Mouse (Mus musculus): ENCODE results near the gene Actn1. TPM values are rescaled to one million over a fixed set of nuclear protein-coding genes. Genes with fewer than 3 reads are reported as not detected.
A peak's percentile ranks its signal among the peaks of the same experiment; 100 is the strongest.
"Not testable (repeated sequence)": the region's sequence is repeated elsewhere in the genome, so short reads cannot be mapped to it uniquely, and the experiment has no call there.

Gene Actn1
- 100 to 1,000 TPM in 1 of 2 experiments, 10 to 100 TPM in 1; 91.0 to 103 TPM for total RNA-seq (2021)
- long read RNA-seq, experiment 1, transcript Actn1-202 (21 exons, 2,664 nt) = major isoform, 7 of 21 reads
- long read RNA-seq, experiment 1, partial matches to known transcripts = 2 of 21 reads
- long read RNA-seq, experiment 1, other reads (novel, unspliced or antisense) = 11 of 21 reads
- long read RNA-seq, experiment 2, transcript Actn1-202 (21 exons, 2,664 nt) = major isoform, 6 of 25 reads
- long read RNA-seq, experiment 2, partial matches to known transcripts = 5 of 25 reads
- long read RNA-seq, experiment 2, other reads (novel, unspliced or antisense) = 13 of 25 reads

GRCm38 (mm10) chr12:80260056-80260743, at the start of gene Actn1:
Actn1 (minus strand) TSS chr12:80260371.
- TF ChIP-seq CTCF (conservative IDR thresholded peaks at IDR 0.05) = no peak; the same call in 1 of the 2 replicates
- DNase-seq (ENCODE audit: low spot score in 2 of 2) = peak; percentile 87 to 91
- H3K27ac ChIP-seq = peak within 1 kb of the TSS; percentile 93
- peak within 1 kb of the TSS; percentile 96 for H3K4me3 ChIP-seq

GRCm38 (mm10) chr12:80307556-80307955, 47.4 kb upstream of the Actn1 start:
- Histone ChIP-seq H3K4me3 (no peak overlapping the region), H3K27ac (no peak overlapping the region)
- no peak for DNase-seq (ENCODE audit: low spot score in 2 of 2)
- TF ChIP-seq CTCF (conservative IDR thresholded peaks at IDR 0.05) = no peak

- no peak for TF ChIP-seq CTCF (conservative IDR thresholded peaks at IDR 0.05)
- Histone ChIP-seq H3K27ac (no peak overlapping the region), H3K4me3 (no peak overlapping the region)
- no peak for DNase-seq (ENCODE audit: low spot score in 2 of 2)
Observed at GRCm38 (mm10) chr12:80304518-80304917, 44.3 kb upstream of the Actn1 start.

- Histone ChIP-seq H3K4me3 (no peak overlapping the region), H3K27ac (no peak overlapping the region)
- no peak for TF ChIP-seq CTCF (conservative IDR thresholded peaks at IDR 0.05)
- no peak for DNase-seq (ENCODE audit: low spot score in 2 of 2)
Observed at GRCm38 (mm10) chr12:80300833-80301456, 40.8 kb upstream of the Actn1 start.

- TF ChIP-seq CTCF (conservative IDR thresholded peaks at IDR 0.05) = no peak
- no peak overlapping the region for H3K4me3 ChIP-seq
- no peak overlapping the region for H3K27ac ChIP-seq
- no peak for DNase-seq (ENCODE audit: low spot score in 2 of 2)
Observed at GRCm38 (mm10) chr12:80298714-80299113, 38.5 kb upstream of the Actn1 start.

- H3K27ac ChIP-seq = no peak overlapping the region
- DNase-seq (ENCODE audit: low spot score in 2 of 2) = no peak
- H3K4me3 ChIP-seq = no peak overlapping the region
- no peak for TF ChIP-seq CTCF (conservative IDR thresholded peaks at IDR 0.05)
Observed at GRCm38 (mm10) chr12:80291895-80292435, 31.8 kb upstream of the Actn1 start.

- no peak for TF ChIP-seq CTCF (conservative IDR thresholded peaks at IDR 0.05)
- Histone ChIP-seq H3K27ac (no peak overlapping the region), H3K4me3 (no peak overlapping the region)
- DNase-seq (ENCODE audit: low spot score in 2 of 2) = peak; percentile 23 to 26
Observed at GRCm38 (mm10) chr12:80290964-80291363, 30.8 kb upstream of the Actn1 start.

- no peak overlapping the region for H3K27ac ChIP-seq
- DNase-seq (ENCODE audit: low spot score in 2 of 2) = no peak
- TF ChIP-seq CTCF (conservative IDR thresholded peaks at IDR 0.05) = no peak
- H3K4me3 ChIP-seq = no peak overlapping the region
Observed at GRCm38 (mm10) chr12:80290483-80290882, 30.3 kb upstream of the Actn1 start.

GRCm38 (mm10) chr12:80289722-80290121, 29.6 kb upstream of the Actn1 start:
- no peak for DNase-seq (ENCODE audit: low spot score in 2 of 2)
- Histone ChIP-seq H3K27ac (no peak overlapping the region), H3K4me3 (no peak overlapping the region)
- no peak for TF ChIP-seq CTCF (conservative IDR thresholded peaks at IDR 0.05)

- DNase-seq (ENCODE audit: low spot score in 2 of 2) = no peak
- H3K4me3 ChIP-seq = no peak overlapping the region
- no peak for TF ChIP-seq CTCF (conservative IDR thresholded peaks at IDR 0.05)
- no peak overlapping the region for H3K27ac ChIP-seq
Observed at GRCm38 (mm10) chr12:80285890-80286289, 25.7 kb upstream of the Actn1 start.

- H3K4me3 ChIP-seq; DNase-seq (ENCODE audit: low spot score in 2 of 2); H3K27ac ChIP-seq: not testable (repeated sequence)
Observed at GRCm38 (mm10) chr12:80284251-80284650, 24.1 kb upstream of the Actn1 start.

- Histone ChIP-seq H3K4me3 (no peak overlapping the region), H3K27ac (no peak overlapping the region)
- TF ChIP-seq CTCF (conservative IDR thresholded peaks at IDR 0.05) = no peak
- DNase-seq (ENCODE audit: low spot score in 2 of 2) = no peak
Observed at GRCm38 (mm10) chr12:80278866-80279265, 18.7 kb upstream of the Actn1 start.

GRCm38 (mm10) chr12:80277428-80277827, 17.3 kb upstream of the Actn1 start:
- H3K4me3 ChIP-seq = no peak overlapping the region
- no peak overlapping the region for H3K27ac ChIP-seq
- no peak for TF ChIP-seq CTCF (conservative IDR thresholded peaks at IDR 0.05)
- DNase-seq (ENCODE audit: low spot score in 2 of 2) = no peak

Measured in layer of hippocampus, adult 2 months (tissue).